Mouse (Mus musculus) left cerebral cortex, adult 2 months (tissue): ENCODE data around the gene Als2cr12. TPM values are rescaled to one million over a fixed set of nuclear protein-coding genes. Genes with fewer than 3 reads are reported as not detected.

ENCODE experiments used
- DNase-seq, 2 experiments: peaks; one replicate each; pipeline ENCODE4 v3.0.0; 2021 to 2022; ENCODE audit warnings: low spot score in 2 of 2, mixed read lengths in 1 of 2; ENCODE audit errors: extremely low spot score in 1 of 2
- H3K27ac ChIP-seq: fragments of 200-600 bp; 2 replicates; pipeline ENCODE4 v1.8.1; 2022
- H3K4me3 ChIP-seq: fragments of 200-600 bp; 2 replicates; pipeline ENCODE4 v1.8.1; 2022
- CTCF ChIP-seq: fragments of 200-600 bp; IDR thresholded peaks from 2 replicates; pipeline ENCODE4 v1.8.1; 2022; ENCODE audit warnings: antibody characterized with exemption, mild to moderate bottlenecking, moderate library complexity
- intact Hi-C: fragments of 180-260 bp; cut with DNase I; formaldehyde crosslinking; loops from one replicate; pipeline ENCODE4 v1.15.1; 2025
- total RNA-seq, 2 experiments: library from RNA; stranded (reverse); gene quantifications; 2 replicates each; pipeline ENCODE4 v1.2.3; 2021

Gene Als2cr12
- total RNA-seq, 2 experiments from 2014 or later, result not detected

DNA sequence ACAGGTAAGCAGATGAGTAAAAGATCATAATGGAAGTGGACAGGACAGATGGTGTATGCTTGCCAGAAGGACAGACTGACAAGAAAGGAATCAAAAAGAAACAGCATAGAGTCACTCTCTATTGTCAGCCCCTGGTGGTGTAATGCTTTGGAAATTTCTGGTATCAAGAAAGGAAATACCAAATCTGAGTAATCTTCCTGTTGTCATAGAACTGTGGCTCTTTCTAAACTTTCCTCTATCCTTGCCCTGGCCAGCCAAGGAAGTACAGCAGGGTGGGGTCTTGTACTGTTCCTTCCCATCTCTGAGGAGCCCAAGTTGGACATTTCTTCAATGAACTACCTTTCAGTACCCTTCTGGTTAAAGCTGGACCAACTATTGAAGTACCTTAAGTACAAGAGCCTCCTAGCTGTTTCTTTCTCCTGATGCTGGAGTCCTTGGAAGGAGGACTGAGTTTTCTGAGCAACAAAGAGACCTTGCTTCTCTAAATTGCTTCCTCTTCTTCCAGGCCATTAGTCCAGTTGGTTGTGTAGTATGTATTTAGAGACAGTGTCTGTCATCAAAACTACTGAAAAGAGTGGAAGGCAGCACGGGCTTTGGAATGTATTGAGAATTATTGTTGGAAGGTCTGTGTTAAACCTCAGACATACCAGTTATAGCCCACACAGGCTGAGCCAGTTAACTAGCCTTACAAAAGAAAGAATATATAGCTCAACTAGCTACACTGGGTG, 31.4 kb upstream of the Als2cr12 start:
- Histone ChIP-seq H3K4me3 (no peak overlapping the region), H3K27ac (peak overlapping the region; percentile 18; the same call in 1 of the 2 replicates)
- intact Hi-C loops, result no loop called here
- DNase-seq, result no peak
- TF ChIP-seq CTCF, result peak; percentile 3

DNA sequence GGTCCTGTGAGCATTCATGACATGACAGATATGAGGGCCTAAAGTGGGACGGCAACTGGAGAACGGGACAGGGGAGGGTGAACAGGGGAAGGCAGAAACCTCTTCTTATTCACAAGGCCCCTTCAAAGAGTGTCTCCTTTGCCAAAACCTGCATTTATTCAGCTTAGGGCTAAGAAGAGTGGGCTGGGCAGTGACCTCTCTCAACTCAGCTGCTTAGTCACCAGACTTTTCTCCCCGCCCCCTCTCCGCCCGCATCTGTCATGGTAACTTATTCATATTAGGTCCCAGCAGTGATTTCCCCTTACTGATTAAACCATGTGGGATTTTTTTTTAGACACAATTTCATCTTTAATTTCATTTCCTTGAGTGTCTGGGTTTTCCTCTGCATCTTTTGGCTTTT, 30.0 kb upstream of the Als2cr12 start:
- intact Hi-C loops, result no loop called here
- no peak overlapping the region for H3K27ac ChIP-seq
- no peak overlapping the region for H3K4me3 ChIP-seq
- TF ChIP-seq CTCF, result no peak
- DNase-seq, result no peak

DNA sequence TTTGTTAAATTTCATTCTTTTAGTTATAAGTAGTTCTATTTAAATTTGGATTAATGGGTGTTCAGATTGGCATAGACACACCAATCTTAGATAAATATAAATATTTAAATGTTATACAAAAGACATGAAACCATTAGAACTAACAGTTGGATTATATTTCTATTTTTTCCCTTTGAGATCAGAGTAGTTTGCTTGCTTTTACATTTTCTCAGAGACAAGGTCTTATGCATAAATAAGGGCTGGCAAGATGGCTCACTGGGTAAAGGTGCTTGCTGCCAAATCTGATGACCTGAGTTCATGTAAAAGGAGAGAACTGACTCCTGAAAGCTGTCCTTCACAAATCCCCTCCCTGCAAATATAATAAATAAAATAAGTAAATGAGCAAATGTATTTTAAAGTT, 29.3 kb upstream of the Als2cr12 start:
- Histone ChIP-seq H3K4me3 (no peak overlapping the region), H3K27ac (no peak overlapping the region)
- no peak for DNase-seq
- TF ChIP-seq CTCF, result no peak
- intact Hi-C loops, result no loop called here

DNA sequence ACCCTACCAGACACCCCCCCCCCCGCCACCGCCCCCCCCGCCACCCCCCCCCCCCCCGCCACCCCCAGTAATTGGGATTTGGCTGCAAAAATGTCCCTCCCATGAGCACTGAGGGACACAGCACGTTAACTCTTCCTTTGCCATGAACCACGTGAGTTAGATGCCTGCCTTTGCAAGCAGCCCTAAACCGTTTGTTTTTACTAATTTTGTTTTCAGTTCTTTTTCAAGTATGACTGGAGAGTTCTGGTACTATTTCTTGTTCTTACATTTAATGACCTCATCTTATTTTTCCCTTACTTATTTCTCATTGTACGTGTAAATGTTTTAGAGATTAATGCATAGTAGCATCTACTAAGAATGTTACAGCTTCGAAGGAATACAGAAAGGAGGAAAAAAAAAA, 28.7 kb upstream of the Als2cr12 start:
- Histone ChIP-seq H3K27ac (no peak overlapping the region), H3K4me3 (no peak overlapping the region)
- intact Hi-C loops, result no loop called here
- DNase-seq, result no peak
- no peak for TF ChIP-seq CTCF

DNA sequence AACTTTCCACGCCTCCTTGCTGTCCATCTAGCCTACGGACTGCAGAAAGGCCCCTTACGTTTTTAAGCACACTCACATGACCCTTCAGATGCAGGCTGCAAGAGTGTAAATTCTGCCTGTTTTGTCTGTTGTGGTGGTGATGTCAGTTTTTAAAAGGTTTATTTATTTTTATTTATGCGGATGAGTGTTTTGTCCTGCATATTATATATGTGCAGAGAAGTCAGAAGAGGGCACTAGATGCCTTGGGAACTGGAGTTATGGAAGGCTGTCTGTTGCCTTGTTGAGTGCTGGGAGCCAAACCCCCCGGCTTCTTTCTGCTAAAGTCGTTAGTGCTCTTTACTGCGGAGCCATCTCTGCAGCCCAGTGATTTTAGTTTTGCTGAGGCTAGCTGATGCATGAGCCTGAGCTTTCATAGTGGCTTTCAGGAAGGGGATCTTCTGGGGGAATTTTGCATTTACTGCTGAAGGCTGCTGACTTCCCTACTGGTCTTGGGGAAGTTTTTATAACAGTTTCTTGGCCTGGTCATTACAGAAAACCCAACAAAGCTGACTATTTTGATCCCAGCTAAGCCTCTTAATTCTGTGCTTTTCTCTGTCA, 28.1 kb upstream of the Als2cr12 start:
- intact Hi-C loops, result no loop called here
- no peak; the same call in 1 of the 2 replicates for TF ChIP-seq CTCF
- Histone ChIP-seq H3K4me3 (no peak overlapping the region), H3K27ac (no peak overlapping the region; the same call in 1 of the 2 replicates)
- DNase-seq, result no peak

DNA sequence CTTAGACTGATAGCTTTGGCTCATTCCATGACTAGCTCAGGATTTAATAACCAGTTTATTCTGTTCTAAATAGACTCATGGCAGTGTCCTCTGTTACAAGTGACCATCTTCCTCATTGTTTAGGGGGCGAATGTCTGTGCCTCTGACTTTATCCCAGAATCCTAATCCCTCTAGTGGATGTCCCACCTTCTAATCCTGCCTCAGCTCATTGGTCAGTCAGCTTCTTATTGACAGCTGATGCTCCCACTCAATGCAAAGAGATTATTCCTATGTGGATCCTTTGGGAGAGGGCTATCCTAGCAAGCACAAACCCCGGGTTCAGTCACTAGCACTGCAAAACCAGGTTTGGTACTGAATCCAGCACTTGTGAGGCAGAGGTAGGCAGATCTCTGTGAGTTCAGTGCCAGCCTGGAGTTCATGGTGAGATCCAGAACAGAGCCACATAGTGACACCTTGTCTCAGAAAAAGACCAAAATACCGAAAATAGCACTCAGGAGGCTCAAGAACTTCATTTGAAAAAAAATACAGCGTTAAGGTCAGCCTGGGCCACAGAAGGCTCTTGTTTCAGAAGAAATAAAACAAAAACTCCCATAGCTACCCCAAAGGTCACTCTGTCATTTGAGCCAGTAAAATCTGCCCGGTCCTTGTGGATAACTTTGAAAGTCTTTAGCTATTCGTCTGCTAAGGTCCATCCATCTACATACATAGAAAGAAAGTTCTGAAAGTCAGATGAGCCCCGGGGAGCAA, 27.4 kb upstream of the Als2cr12 start:
- TF ChIP-seq CTCF, result no peak
- H3K27ac ChIP-seq, result no peak overlapping the region; the same call in 1 of the 2 replicates

DNA sequence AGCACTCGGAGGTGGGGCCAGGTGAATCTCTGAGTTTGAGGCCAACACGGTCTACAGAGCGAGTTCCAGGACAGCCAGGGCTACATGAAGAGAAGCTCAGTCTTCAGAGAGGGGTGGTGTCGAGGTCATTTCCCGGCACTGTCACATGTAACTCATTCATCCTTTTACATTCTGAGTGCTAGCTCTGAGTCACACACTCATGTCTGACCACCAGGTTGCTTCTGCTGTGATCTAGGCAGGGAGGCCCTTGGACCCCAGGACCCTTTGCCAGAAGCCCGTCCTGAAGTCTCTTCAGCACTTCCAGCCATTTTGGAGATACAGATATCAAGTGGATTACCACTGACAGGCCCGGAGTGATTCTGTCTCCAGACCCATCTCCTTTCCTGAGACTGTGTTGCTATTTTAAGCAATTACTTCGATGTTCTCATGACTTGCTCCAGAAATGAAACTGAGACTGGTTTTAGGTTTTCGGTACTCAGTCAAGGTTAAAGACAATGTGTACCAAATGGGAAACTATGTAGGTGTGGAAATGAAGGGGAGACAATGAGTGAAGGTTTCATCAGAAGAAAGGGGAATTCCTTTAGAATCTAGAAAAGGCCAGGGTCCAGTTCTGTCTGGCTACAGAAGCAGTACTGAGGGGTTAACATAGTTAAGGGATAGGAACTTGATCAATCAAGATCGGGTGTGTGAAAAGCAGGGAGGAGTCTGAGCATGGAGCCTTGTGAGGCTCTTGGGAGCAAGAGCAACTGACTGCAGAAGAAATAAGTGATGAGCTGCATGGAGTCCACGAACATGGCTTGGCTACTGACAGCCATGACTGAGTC, 26.5 kb upstream of the Als2cr12 start:
- intact Hi-C loops, result no loop called here
- no peak for DNase-seq
- Histone ChIP-seq H3K4me3 (no peak overlapping the region), H3K27ac (no peak overlapping the region)
- no peak for TF ChIP-seq CTCF

More for the DNA sequence above, 27.4 kb upstream of the Als2cr12 start:
- H3K4me3 ChIP-seq, result no peak overlapping the region
- no peak for DNase-seq
- intact Hi-C loops, result no loop called here

DNA sequence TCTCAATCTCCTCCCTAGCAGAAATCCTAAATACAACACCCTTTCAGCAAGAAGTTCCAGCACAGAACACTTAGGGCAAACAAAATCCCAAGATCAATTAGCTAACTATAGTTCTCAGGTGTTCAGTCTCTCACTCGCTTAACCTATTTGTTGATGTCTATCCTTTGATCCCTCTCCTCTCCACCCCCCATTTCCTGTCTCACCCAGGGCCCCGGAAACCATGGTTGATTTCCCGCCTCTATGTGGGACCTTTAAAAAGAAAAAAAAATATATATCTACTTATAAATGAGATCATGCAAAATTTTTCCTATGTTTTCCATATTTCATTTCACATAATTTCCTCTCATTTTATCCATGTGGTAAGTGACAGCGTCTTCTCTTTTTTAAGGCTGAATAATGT, 25.2 kb upstream of the Als2cr12 start:
- intact Hi-C loops, result no loop called here
- no peak for DNase-seq
- TF ChIP-seq CTCF, result no peak
- Histone ChIP-seq H3K27ac (no peak overlapping the region), H3K4me3 (no peak overlapping the region)

DNA sequence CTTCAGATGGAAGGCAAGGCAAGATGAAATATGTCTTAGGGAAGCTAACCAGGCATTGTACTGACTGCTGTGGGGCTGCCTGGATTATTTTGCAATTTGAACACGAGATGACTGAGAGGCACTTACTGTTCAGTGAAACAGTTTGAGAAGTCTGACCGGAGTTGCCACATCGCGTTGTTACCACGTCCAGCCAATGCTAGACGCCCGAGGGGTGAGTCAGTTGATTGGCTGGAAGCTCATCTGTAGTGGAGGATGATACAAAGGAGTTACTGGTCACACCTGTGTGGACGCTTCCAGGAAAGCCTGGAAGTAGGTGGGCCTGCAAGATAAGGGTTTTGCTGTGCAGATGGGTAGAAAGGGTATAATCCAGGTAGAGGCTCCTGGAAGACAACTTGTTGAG, 24.3 kb upstream of the Als2cr12 start:
- no peak for DNase-seq
- TF ChIP-seq CTCF, result no peak
- Histone ChIP-seq H3K27ac (no peak overlapping the region), H3K4me3 (no peak overlapping the region)
- intact Hi-C loops, result no loop called here

DNA sequence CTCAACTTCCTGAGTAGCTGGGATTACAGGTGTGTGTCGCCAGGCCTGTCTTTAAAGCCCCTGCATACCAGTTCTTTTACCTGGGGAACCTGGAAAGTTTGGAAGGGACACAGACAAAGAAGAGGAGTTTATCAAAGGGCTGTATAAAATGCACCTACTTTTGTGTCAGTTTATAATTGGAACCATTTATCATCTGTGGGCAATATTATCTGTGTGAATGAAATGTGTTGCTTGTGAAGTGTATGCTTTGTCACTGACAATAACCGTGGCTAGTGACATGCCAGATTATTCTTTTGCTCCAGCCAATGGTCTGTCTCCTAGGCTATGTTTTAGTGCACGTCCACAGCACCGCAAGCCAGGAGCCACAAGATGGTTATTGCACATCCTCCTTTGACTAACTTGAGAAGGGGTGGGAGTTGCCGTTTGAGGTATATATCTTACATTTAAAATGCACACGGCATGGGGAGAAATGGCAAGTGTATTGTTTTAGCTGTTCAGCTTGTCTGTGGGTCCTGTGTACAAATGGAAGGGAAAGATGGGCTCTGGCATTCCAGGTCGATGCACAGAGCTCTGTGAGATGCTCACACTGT, 23.7 kb upstream of the Als2cr12 start:
- no peak overlapping the region for H3K4me3 ChIP-seq
- no peak overlapping the region for H3K27ac ChIP-seq
- no peak for TF ChIP-seq CTCF
- intact Hi-C loops, result no loop called here
- DNase-seq, result no peak

DNA sequence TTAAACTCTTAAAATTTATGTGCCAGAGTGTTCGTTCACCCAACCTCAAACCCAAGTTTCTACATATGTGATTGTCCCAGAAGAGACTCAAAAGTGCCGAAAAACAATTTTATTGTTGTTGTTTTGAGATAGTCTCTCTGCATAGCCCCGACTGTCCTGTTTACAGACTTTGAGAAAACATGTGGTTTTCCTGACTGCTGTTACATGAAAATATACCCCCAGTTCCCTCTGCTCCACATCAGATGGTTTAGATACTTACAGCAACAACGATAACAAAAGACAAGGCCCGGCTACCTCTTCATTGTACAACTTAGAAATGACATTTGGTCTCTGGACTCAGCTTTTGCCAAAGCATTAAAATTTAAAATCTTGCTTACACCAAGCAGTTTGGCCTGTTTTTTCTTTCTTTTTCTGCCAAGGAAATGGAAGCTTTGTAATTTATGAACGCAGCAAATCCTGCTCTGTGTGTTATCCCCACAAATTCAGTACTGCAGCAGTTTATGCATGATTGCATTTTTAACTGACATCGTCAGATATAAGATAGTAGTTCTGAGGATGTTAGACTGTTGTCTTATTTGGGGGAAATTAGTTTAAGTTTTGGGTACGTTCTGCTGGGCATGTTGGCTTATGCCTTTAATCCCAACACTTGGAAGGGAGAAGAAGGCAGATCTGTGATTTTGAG, 21.9 kb upstream of the Als2cr12 start:
- Histone ChIP-seq H3K4me3 (no peak overlapping the region), H3K27ac (no peak overlapping the region)
- no peak for TF ChIP-seq CTCF
- DNase-seq, result no peak
- intact Hi-C loops, result no loop called here
